Mouse (Mus musculus) erythroblast, embryonic 14.5 days (primary cell): ENCODE data around the gene Kcnj11.

Source experiments
- GATA1 ChIP-seq: IDR thresholded peaks from 2 replicates; pipeline ENCODE4 v1.6.1; 2012; ENCODE audit warnings: low read length, inconsistent platforms, mixed read lengths
- TAL1 ChIP-seq: IDR thresholded peaks from 3 replicates; pipeline ENCODE4 v1.6.1; 2012; ENCODE audit warnings: low read length, inconsistent platforms, mixed read lengths

DNA sequence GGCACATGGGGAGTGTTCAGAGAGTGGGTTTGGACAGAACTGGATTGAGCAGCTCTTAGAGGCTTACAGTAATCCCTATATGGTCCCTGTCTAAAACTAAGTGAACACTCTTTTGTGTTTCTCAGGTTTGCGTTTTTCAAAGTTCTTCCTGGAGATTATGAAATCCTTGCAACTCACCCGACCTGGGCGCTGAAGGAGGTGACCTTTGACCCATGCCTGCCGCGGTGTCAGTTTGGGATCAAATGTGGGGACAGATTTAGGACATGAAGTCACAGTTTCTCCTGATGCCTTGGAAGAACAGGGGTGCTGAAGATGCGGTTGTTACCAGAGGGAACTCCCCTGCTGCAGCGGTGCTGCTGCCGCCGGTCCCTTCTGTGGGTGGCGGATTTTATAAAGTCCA, 56.5 kb downstream of the Kcnj11 start:
- no peak for TF ChIP-seq GATA1
- TF ChIP-seq TAL1: no peak
